Mouse (Mus musculus) urinary bladder, postnatal 10 days (tissue): ENCODE results near the gene Tnc.

Experiments
- DNase-seq: peaks from one replicate; pipeline ENCODE4 v3.0.0; 2022; ENCODE audit warnings: low spot score

The Tnc gene

DNA sequence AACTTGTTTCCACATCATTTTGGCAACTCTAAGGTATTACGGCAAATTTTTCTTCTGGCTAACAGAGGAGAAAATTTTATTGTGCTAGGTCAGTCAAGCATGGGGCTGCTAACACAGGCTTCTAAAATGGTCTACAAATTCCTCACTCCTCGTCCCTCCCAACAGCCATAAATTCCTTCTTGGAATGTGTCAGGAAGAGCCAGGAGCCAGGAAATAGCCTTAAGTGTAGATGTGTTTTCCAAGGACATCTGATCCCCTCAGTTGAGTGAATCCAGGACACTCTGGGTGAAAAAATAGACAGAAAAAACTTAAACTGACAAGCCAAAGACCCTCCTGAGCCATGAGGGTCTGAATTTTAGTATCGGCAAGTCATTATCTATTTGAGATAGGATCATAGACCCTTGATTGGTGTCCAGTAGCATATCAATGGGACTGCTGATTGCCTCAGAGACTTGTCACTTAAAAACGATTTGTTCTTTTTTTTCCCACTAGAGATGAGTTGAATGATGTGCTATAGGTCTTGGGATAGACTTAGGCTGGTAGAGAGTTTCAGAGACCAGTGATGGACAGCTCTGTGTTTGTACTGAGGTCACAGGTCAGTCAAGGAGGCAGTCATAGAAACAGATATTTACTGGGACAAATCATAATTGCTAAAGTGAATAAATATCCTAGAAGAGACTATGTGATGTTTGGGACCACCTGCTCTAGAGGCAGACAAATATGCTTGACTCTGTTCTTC lies 22.6 kb downstream of the Tnc start:
- no peak for DNase-seq

DNA sequence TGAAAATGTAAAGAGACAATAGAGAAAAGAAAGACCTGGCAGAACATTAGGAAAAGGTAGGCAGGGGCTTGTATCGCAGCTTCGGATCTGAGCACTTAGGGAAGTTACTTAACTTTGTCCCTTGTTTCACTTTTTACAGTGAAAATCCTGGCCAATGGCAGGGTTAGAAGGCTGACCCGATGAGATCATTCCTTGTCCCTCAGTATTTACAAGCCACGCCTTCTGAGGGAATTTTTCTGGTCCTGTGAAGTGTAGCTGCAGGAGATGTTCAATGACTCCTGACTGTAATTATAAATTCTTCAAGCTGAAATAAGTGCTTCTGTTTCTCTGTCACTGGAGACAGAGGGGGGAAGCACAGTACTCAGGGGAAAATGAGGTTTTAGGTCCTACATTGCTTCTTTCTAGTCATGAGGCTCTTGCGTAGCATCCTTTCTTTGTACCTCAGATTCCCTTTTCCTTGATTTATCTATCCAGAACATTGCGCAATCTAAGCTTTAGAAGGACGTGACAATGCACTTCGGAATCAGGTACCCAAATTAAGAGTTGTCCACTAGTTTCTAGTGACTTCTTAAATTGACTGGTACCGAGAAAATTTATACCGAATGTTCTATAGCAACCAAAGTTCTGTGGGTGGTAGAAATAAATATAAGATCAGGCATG lies 25.8 kb downstream of the Tnc start:
- no peak for DNase-seq

DNA sequence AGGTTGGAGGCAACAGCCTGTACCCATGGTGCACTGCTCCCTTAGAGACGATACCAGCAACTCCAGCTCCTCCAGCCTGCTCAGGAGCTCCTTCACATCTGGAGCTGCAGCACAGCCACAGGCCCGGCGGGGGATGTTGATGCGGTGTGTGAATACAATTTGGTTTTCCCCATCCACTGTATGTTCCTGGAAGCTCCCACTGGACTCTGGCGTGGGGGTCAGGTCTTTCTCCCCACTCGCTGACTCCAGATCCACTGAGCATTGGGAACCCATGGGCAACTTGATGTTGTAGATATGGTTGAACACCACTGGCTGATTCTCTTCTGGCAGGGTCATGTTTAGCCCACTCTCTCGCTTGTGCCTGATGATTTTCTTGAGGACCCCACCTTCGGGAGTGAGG lies 26.7 kb downstream of the Tnc start:
- no peak for DNase-seq

DNA sequence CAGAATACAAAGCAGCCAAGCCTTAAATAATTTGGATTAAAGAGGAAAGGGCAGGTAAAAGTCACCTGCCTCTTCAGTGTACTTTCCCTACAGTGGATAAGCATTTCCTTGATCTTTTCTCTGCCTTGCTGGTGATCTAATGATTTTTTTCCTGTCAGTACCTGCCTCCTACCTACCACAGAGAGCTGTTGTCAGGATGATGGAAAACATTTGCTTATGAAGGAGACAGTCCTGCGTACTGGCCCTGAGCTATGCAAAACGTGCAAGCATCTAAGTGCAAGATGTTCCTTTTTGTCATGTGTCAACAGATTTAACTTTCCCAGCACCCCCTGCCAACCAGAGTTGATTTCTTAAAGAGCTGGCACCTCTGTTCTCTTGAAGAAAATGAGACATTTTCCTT lies 35.5 kb downstream of the Tnc start:
- no peak for DNase-seq

DNA sequence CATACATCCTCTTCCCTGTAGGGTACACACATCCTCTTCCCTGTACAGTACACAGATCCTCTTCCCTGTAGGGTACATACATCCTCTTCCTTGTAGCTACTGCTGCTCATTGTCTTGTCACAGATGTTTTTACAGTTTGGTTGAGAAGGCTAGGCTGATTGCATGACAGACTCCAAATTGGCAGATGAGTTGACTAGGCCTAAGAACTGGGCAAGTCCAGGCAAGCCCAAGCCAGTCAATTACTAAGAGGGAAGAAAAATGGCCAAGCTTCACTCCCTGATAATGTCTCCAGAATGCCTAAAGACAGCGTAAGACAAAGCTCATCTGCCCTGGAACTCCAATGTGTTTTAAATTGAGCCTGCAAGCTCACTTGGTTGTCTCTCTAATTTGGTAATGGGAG lies 36.9 kb downstream of the Tnc start:
- no peak for DNase-seq

DNA sequence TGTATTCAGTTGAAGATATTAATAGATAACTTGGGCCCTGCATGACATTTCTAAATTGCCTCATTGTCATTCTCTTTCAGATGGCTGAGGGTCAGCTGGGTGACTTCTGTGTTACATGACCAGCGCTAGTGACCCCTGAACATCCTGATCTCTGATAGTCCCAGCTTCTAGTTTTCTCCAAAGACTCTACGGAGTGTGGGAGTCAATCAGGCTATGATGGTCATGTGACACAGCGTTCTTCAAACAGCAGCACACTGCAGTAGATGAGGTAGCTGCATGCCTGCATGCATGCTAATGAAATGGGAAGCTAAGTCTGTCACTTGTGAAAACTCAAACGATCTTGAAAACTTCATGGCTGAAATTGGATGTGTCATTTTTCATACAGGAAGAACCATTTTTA lies 41.6 kb downstream of the Tnc start:
- DNase-seq, result no peak

DNA sequence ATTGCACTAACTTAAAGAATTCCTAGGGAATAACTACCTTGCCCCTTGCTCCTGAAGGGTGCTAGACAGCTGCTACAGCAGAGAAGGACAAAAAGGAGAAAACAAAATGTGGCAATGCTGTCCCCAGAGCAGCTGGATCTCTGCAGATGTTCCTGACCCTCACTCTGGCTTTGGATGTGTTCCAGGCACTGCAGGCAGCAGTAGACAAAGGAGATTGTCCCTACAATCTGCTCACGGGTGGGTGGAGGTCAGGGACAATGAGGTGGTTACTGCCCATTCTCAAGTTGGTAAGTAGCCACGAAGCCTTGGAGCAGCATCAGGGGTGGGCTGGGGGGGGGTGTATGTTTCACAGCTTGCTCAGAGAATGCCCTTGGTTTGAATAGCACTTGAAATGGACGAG lies 43.1 kb downstream of the Tnc start:
- DNase-seq, result no peak

DNA sequence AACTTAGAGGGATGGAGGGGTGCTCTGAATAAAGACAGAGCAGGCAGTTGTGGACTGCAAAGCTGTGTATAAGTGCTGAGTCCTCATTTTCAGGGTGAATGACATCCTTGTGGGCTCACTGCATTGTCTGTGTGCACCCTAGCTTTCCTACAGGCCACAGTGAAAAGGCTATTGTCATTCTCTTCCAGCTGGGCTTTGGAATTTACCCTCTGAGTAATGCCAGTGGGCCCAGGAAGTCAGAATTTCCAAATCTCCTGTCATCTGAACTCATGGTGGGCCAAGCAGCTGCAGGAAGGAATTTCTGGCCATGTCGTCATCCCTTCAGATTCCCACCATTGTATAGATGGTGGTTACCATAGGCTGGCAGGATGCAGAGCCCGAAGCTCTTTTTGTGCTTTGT lies 44.6 kb downstream of the Tnc start:
- DNase-seq, result no peak

DNA sequence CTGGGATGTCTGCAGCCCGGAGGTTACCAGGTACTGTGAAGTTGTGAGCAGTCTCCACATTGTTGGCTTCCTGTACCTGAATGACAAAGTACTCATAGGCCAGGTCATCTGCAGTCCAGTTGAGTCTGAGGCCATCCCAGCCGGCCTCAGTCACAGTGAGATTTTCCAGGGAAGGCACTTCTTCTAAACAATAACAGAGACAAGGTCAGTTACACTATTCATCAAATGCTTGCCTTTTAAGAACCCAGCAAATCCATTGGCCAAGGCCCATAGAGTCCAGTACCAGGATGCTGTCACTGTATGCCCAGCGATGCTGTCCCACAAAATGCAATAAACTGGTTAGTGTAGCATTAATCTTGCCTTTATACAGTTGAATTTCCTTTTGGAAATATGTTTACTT lies 46.0 kb downstream of the Tnc start:
- DNase-seq, result no peak

DNA sequence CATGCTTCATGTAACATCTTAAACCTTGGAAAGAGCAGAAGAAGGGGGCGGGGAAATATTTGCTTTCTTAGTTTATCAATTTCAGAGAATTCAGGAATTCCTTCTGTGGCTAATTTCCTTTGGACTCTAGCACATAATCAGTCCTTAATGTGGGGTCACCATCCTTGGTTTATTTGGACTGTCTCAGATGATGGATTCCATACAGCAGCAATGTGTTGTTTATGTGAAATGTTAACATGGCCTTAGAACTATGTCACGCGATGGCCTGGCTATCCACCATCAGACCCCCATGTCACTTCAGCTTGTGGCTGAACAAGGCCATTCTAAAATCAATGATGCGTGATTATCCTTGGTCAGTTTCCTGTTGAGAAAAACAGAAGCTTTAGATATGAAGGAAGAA lies 46.5 kb downstream of the Tnc start:
- DNase-seq, result no peak

DNA sequence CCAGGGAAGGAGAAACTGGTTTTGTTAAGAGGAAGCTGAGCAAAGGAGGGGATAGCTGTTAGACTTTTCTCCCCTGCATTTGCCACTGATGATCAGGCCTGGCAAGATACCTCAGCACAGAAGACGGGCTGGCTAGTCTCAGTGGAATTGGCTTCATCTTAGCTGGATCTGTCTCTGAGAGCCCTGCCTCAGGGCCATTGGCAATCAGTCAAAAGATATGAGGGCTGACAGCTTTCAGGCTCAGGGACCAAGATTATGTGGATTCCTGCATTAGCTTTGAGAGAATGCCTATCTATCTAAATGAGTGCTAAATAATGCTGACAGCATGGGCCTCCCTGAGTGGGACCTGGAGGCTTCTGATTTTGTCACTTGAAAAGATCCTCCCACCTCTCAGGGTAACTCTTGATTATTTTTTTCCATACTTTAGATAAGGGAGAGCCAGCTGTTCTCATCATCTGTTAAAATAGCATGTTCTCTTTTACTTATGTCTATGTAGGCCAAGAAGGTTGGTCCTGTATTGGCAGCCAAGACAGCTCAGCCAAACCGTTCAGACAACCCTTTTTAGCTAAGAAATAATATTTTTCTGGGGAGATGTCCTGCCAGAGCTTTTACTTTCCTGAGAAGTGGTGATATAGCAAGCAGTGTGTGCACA lies 53.2 kb downstream of the Tnc start:
- DNase-seq, result no peak

DNA sequence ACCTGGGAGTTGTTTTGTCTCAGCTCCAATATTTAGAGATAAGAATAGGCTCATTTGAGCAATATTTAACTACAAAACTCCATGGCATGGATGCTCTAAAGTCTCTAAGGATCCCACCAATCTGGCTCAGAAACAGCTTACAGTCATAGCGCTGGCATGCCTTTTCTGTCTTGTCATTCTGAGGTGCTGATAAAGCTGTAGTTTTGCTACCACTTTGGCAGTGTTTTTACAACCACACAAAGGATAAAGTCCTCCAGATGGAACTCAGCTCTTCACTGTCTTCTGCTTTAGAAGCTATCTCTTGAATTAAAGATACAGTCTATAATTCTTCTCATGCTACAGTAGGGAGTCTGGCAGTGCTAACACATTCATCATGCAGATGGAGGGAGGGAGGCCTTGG lies 56.6 kb downstream of the Tnc start:
- DNase-seq, result no peak

DNA sequence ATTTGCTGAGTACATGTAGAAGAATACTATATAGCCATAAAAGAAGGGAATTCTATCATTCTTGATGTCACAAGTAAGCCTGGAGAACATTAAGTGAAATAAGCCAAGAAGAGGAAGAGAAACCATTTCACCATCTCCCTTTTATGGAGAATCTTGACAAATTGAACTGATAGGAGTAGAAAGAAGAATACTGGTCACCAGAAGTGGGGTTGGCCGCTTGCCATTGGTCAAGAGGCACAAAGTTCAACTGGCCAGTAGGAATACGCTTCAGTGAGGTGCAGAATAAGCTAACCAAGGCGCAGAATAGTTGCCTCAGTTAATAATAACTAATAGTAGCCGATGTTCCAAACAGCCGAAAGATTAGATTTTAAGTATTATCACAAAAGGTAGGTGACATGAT lies 58.7 kb downstream of the Tnc start:
- DNase-seq, result no peak

DNA sequence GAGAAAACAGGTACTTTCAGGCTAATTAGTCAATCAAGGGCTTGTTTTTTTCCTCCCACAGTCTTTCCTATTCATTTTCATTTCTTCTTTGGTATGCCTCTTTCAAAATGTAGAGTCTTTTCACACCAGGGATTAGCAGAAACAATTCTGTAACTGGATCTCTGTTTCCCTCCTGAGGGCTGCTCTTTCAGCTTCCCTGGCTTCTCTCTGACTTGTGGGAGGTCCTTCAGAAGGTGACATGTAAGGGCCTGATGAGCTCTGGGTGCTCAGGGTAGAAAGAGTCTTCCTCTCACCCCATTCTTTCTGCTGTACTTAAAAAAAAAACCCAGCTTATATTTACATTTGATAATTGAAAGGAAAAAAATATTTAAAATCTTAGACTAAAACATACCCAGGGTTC lies 60.2 kb downstream of the Tnc start:
- DNase-seq, result no peak

DNA sequence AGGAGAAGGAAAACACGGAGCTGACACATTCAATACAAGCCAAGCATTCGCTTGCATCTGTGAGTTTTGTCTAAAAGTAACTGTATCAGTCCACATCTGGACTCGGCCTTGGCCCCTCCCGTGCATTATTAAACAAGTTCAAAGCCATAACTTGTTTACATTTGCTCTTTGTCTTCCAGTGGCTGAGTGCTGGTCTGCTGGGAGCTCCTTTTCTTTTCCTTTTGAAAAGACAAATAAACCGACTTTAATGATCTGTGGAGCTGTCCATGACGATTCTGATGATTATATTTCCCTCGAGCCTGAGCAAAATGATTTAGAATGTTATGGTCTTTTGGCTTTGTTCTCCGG lies 63.7 kb downstream of the Tnc start:
- DNase-seq, result no peak

DNA sequence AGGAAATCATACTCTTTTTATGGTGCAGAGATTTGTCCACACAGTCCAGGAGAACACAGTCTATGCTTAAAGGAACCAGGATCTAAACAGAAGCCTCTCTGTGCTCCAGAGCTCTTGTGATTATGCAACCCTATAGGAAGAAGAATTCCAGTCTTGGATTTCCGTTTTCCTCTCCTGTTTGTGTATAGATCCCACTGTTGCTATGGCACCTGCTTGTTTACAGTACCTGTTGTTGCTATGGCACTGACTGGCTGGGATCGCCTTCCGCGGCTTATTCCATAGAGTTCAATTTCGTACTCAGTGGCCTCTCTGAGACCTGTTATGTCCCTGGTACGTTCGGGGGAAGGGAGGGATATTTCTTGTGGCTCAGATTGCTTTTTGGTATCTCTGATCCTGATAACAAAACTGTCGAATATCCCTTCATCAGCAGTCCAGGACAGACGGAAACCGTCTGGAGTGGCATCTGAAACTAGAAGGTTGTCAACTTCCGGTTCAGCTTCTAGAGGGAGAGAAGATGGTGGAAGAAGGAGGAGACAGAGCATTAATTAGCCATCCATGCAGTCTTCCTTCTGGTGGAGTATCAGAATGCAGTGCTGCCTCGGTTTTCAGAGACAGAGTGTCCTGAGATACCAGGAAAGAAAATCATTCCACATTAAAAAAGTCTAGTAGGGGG lies 64.3 kb downstream of the Tnc start:
- no peak for DNase-seq

DNA sequence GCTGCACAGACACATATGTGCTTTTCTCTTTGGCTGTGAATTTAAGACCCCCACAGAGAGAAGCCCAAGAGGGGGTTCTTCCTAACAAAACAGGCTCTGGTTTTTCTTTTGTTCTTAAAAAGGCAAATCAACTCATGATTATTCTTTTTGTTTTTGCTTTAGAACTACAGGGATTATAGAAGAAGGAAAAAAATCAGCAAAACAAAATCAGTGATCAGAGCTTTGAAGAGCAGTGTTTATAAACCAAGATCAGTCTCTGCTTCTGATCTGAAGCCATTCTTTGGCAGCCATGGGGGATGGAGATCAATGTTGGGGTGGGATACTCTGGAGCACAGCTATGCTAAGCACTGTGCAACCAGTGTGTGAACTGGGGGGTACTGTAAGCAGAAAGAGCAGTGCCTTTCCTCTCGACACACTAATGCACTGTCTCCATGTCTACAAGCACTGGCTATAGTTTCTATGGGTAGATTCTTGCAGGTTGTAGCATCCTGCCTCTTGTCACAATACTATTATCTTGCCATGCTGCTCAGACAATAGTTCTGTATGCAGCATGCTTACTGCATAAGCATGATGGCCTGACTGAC lies 66.5 kb downstream of the Tnc start:
- DNase-seq, result no peak

DNA sequence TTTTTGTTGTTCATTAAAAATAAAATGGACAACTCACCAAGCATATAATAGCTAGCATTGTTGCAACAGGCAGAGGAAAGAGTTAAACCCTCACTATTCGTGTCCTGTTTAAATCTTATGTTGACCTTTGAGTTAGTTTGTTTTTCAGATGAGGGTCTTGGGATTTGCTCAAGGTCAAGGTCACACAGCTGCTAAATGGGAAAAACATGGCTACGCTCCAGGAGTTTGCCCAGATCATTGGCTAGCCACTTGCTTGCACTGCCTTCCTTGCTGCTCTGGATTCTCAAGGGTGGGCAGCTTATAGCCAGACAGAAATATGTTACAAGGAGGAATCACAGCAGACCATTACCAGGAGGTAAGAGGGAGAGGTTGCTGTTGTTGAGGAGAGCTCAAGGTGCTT lies 67.2 kb downstream of the Tnc start:
- DNase-seq, result no peak

DNA sequence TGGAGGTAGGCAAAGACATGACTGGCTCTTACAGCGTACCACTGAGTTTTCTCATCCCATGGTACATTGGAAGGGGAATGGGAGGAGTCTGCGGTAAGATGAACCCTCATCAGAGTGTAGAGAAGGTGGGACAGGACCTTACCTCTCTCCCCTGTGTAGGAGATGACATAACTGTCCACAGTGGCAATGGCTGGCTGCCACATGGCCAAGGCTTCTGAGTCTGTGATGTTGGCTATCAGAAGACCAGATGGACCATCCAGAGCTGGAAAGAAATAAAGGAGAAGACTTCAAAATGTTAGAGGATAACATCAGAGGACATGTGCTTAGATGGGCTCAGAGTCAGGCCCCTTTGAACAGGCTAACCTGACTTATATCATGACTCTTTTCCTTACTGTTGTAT lies 74.3 kb downstream of the Tnc start:
- DNase-seq, result no peak

DNA sequence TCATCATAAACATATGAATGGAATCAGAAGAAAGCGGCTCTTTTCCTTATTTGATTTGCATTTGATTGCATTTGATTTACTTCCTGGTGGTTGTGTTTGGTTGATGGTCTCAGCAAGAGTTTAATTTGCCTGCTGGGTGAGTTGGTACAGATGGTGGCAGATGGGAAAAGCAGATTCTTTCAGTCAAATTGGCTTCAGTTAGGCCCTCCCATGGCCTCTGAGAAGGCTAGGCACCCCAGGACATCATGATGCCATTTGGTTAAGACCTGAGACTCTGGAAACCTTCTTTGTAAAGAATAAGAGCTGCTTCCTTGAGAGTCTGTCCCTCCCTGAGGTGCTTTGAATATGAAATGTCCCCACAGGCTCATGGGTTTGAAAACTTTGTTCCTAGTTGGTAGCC lies 75.1 kb downstream of the Tnc start:
- no peak for DNase-seq

DNA sequence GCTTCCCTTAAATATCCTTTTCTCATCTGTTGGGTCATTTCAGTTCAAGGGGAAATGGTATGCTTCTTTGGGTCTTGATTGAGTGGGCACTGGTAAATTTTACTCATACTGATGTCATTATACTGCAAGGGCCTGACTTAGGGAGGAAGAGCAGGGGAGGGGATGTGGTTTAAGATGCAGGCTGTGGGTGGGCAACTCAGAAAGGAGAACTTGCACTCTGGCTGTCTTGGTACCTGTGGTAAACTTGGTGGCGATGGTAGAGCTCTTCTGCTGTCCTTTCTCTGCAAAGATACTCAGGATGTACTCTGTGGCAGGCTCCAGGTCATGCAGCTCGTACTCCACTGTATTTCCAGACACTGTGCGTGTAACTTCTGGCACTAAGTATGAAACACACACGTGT lies 75.9 kb downstream of the Tnc start:
- DNase-seq, result no peak

DNA sequence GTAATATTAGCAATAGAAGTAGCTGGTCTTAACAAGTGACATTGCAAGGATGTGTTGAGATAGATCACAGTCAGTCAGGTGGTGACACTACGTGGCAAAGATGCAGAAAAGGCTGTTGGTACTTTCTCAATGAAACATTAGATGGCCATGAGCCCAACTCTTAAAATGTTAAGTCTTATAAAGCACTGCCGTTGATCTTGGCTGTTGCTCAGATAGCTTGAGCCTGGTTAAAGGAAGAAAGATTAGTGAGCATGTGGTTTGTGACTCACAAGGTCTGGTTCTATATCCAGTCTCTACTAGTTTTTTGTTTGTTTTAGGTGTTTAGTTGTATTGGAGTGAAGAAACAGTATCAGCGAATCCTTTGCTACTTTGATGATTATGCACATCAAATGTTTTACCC lies 76.9 kb downstream of the Tnc start:
- DNase-seq, result no peak

DNA sequence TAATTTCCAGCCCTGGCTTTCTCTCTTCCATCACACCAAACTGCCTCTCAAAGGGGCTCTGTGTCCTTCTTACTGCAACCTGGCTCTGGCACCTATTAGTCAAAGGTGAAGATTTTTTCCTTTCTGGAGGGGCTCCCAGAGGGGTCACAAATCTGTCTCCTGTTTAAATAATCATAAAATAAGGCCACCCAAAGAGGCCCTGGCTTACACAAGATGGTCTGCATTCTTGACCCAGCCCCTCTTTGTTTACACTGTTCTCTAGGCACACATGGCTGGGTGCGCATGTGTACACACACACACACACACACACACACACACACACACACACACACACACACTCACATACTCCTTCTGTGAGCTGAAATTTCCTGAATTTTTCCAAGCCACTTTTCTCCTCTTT lies 83.4 kb downstream of the Tnc start:
- DNase-seq, result no peak
